Mouse (Mus musculus): ENCODE results near the gene Sod3. TPM values are rescaled to one million over a fixed set of nuclear protein-coding genes. Genes with fewer than 3 reads are reported as not detected.

Sod3 gene
- polyA plus RNA-seq, 1 experiment, result 293 TPM

- Histone ChIP-seq H3K4me3 (replicated peaks; ENCODE audit: extremely low read depth, low read depth, low read length) (no peak overlapping the region), H3K4me1 (ENCODE audit: control insufficient read depth, insufficient read depth, low read length) (no peaks in the 10 kb centered on the region)
- WGBS, result 40% methylated on average over 4 of the region's 4 CpGs
- no peak for DNase-seq
- TF ChIP-seq POLR2A (IDR thresholded peaks at IDR 0.05; ENCODE audit: borderline replicate concordance, extremely low read depth, low read depth, low read length), result no peak
- no peak for TF ChIP-seq CTCF (IDR thresholded peaks at IDR 0.05; ENCODE audit: insufficient read depth, low read length)
Observed at GRCm38 (mm10) chr5:52354441-52354840, 9.2 kb upstream of the Sod3 start.

- TF ChIP-seq CTCF (IDR thresholded peaks at IDR 0.05; ENCODE audit: insufficient read depth, low read length) (no peak), POLR2A (IDR thresholded peaks at IDR 0.05; ENCODE audit: borderline replicate concordance, extremely low read depth, low read depth, low read length) (no peak)
- Histone ChIP-seq H3K4me3 (replicated peaks; ENCODE audit: extremely low read depth, low read depth, low read length) (no peak overlapping the region), H3K4me1 (ENCODE audit: control insufficient read depth, insufficient read depth, low read length) (peaks cover 5% of the 10 kb centered on the region)
- peak; percentile 16 for DNase-seq
- 57% methylated on average over 7 of the region's 7 CpGs for WGBS
Observed at GRCm38 (mm10) chr5:52355612-52356011, 8.0 kb upstream of the Sod3 start.

GRCm38 (mm10) chr5:52357175-52357754, 6.3 kb upstream of the Sod3 start:
- H3K4me1 ChIP-seq (ENCODE audit: control insufficient read depth, insufficient read depth, low read length), result peaks cover 5% of the 10 kb centered on the region
- no peak overlapping the region for H3K4me3 ChIP-seq (replicated peaks; ENCODE audit: extremely low read depth, low read depth, low read length)
- WGBS, result 67% methylated on average over 9 of the region's 9 CpGs
- DNase-seq, result no peak
- TF ChIP-seq POLR2A (IDR thresholded peaks at IDR 0.05; ENCODE audit: borderline replicate concordance, extremely low read depth, low read depth, low read length), result no peak
- no peak for TF ChIP-seq CTCF (IDR thresholded peaks at IDR 0.05; ENCODE audit: insufficient read depth, low read length)

DNA sequence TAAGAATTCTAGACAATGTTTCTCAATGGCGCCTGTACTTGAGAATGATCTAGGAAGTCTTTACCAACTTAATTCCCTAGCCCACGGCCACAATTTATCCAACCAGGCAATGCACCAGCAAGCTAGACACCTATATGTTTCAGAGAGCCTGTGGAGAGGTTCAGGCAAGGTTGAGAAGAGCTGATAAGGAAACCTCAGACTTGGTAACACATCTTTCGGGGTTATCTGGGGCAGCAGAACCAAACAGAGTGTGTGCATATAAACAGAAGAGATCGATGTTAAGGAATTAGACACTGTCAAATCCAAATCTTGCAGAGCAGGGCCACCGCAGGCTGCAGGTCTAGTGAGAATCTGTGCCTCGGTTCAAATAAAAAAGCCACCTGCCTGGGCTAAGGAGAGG, 5.5 kb upstream of the Sod3 start:
- peaks cover 6% of the 10 kb centered on the region for H3K4me1 ChIP-seq (ENCODE audit: control insufficient read depth, insufficient read depth, low read length)
- TF ChIP-seq CTCF (IDR thresholded peaks at IDR 0.05; ENCODE audit: insufficient read depth, low read length) (no peak), POLR2A (IDR thresholded peaks at IDR 0.05; ENCODE audit: borderline replicate concordance, extremely low read depth, low read depth, low read length) (no peak)
- WGBS, result 72% methylated on average over 6 of the region's 6 CpGs
- no peak for DNase-seq
- no peak overlapping the region for H3K4me3 ChIP-seq (replicated peaks; ENCODE audit: extremely low read depth, low read depth, low read length)

GRCm38 (mm10) chr5:52360286-52361049, 3.1 kb upstream of the Sod3 start:
- H3K4me3 ChIP-seq (replicated peaks; ENCODE audit: extremely low read depth, low read depth, low read length), result peak overlapping the region; percentile 4
- no peak for DNase-seq
- H3K4me1 ChIP-seq (ENCODE audit: control insufficient read depth, insufficient read depth, low read length), result peaks cover 10% of the 10 kb centered on the region
- 44% methylated on average over 21 of the region's 21 CpGs for WGBS
- no peak for TF ChIP-seq POLR2A (IDR thresholded peaks at IDR 0.05; ENCODE audit: borderline replicate concordance, extremely low read depth, low read depth, low read length)
- TF ChIP-seq CTCF (IDR thresholded peaks at IDR 0.05; ENCODE audit: insufficient read depth, low read length), result no peak

DNA sequence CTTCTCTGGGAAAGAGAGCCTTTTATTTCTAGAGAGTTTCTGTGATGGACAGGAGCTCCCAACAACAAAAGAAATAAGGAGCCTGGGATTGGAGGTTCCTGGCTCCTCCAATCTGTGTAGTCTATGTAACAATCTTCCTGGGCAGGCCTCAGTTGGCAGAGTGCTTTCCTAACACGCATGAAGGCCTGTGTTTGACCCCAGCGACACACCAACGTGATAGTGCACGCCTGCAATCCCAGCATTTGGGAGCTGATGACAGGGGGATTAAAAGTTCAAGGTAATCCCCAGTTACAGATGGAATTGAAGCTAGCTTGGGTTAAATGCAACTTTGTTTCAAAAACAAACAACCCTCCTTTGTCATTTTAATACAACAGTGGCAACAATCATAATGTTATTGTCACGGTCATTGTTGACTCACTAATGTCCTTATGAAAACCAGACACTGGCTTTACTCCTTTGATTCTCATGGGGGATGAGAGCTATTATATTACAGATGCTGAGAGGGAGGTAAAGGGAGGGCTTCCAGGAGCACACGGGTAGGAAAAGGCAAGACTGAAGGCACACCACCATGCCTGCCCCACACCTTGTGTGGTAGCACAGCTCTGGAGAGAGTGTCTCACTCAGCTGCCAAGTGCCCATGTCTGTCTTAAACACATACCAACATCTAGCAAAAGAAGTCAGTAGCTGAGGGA, 669 bp upstream of the Sod3 start:
- peaks cover 10% of the 10 kb centered on the region for H3K4me1 ChIP-seq (ENCODE audit: control insufficient read depth, insufficient read depth, low read length)
- WGBS, result 72% methylated on average over 6 of the region's 6 CpGs
- no peak for DNase-seq
- TF ChIP-seq POLR2A (IDR thresholded peaks at IDR 0.05; ENCODE audit: borderline replicate concordance, extremely low read depth, low read depth, low read length), result no peak
- no peak overlapping the region for H3K4me3 ChIP-seq (replicated peaks; ENCODE audit: extremely low read depth, low read depth, low read length)

DNA sequence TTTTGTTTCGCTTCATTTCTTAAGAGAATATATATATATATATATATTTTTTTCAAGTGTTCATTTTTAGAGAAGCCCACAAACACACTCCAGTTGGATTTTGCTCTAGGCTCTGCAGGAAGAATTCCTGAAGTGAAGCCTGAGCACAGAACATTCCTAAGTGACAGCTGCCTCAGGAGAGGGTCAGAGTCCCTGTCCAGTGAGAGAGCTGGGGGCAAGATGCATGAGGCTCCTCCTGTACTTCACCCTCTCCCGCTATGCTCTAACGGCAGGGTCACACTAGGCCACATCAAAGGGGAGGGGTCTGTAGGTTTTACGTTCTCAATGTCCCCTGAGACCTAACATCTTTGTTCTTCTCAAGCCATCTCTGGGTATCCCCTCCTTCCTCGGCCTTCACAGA, 930 bp downstream of the Sod3 start:
- 56% methylated on average over 5 of the region's 5 CpGs for WGBS
- Histone ChIP-seq H3K4me3 (replicated peaks; ENCODE audit: extremely low read depth, low read depth, low read length) (peak overlapping the region; percentile 52), H3K4me1 (ENCODE audit: control insufficient read depth, insufficient read depth, low read length) (peaks cover 10% of the 10 kb centered on the region)
- no peak for DNase-seq
- TF ChIP-seq POLR2A (IDR thresholded peaks at IDR 0.05; ENCODE audit: borderline replicate concordance, extremely low read depth, low read depth, low read length) (no peak), CTCF (IDR thresholded peaks at IDR 0.05; ENCODE audit: insufficient read depth, low read length) (no peak)

DNA sequence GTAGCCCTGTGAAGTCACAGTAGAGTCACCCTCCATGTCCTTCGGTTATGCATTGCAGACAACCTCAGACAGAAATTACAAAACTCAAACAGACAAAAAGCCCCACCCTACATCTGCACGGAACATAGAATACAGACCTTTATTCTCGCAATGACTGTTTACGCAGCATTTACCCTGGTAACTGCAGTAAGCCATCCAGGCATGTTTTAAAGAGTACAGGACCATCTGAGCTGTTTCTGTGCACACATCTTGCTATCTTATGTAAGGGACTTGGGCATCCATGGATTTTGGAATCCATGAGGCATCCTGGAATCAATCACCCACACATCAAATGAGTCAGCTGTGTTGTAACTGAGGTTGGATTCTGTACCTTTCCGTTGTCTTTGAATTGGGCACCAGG, 2.3 kb downstream of the Sod3 start:
- WGBS, result 78% methylated on average over 5 of the region's 5 CpGs
- peaks cover 5% of the 10 kb centered on the region; the same call in 1 of the 2 replicates for H3K4me1 ChIP-seq (ENCODE audit: control insufficient read depth, insufficient read depth, low read length)
- no peak overlapping the region for H3K4me3 ChIP-seq (replicated peaks; ENCODE audit: extremely low read depth, low read depth, low read length)
- TF ChIP-seq POLR2A (IDR thresholded peaks at IDR 0.05; ENCODE audit: borderline replicate concordance, extremely low read depth, low read depth, low read length) (no peak), CTCF (IDR thresholded peaks at IDR 0.05; ENCODE audit: insufficient read depth, low read length) (no peak)
- DNase-seq, result no peak

DNA sequence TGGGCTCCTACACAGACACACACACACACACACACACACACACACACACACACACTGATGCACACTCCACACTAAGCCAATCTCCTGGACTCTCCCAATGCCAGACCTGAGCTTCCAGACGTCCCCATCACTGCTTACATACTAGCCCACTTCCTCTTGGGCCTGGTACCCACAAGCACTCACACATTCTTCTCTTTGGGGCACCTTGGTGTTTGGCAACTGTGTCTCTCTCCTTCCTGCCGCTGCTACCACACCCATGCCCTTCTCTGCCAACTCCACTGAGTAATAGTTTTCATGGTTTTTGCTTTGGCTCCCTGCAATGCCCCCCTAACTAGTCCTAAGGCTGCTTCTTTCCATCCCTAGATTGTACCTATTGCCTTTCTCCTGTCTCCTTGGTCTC, 3.1 kb downstream of the Sod3 start:
- no peak for DNase-seq
- TF ChIP-seq CTCF (IDR thresholded peaks at IDR 0.05; ENCODE audit: insufficient read depth, low read length) (no peak), POLR2A (IDR thresholded peaks at IDR 0.05; ENCODE audit: borderline replicate concordance, extremely low read depth, low read depth, low read length) (no peak)
- whole genome bisulfite sequencing, result 28% methylated on average over 2 of the region's 2 CpGs
- peaks cover 5% of the 10 kb centered on the region; the same call in 1 of the 2 replicates for H3K4me1 ChIP-seq (ENCODE audit: control insufficient read depth, insufficient read depth, low read length)
- no peak overlapping the region for H3K4me3 ChIP-seq (replicated peaks; ENCODE audit: extremely low read depth, low read depth, low read length)
